Mouse (Mus musculus) neural tube, embryonic 15.5 days (tissue): ENCODE results near the gene Mpz. TPM values are rescaled to one million over a fixed set of nuclear protein-coding genes. Genes with fewer than 3 reads are reported as not detected.

ENCODE experiments used
- ATAC-seq: fragments of 200-750 bp; cut with Nextera tagmentation; 2 replicates; pipeline ENCODE4 v1.8.0; 2017; ENCODE audit warnings: mild to moderate bottlenecking, moderate TSS enrichment, moderate library complexity; ENCODE audit not compliant: low FRiP score
- H3K27ac ChIP-seq: fragments of 300-500 bp; sonication (generic); replicated peaks from 2 replicates; pipeline ENCODE4 v1.5.1; 2015; ENCODE audit warnings: mild to moderate bottlenecking, inconsistent platforms
- H3K27me3 ChIP-seq: fragments of 300-500 bp; sonication (generic); replicated peaks from 2 replicates; pipeline ENCODE4 v1.6.1; 2015; ENCODE audit warnings: inconsistent platforms
- H3K36me3 ChIP-seq: fragments of 300-500 bp; sonication (generic); 2 replicates; pipeline ENCODE4 v1.6.1; 2015; ENCODE audit warnings: inconsistent platforms
- H3K4me1 ChIP-seq: fragments of 300-500 bp; sonication (generic); 2 replicates; pipeline ENCODE4 v1.6.1; 2015; ENCODE audit warnings: inconsistent platforms
- H3K4me2 ChIP-seq: fragments of 300-500 bp; sonication (generic); 2 replicates; pipeline ENCODE4 v1.6.1; 2015; ENCODE audit warnings: inconsistent platforms, mild to moderate bottlenecking, moderate library complexity
- H3K4me3 ChIP-seq: fragments of 300-500 bp; sonication (generic); replicated peaks from 2 replicates; pipeline ENCODE4 v1.5.1; 2015; ENCODE audit warnings: mild to moderate bottlenecking, inconsistent platforms
- H3K9ac ChIP-seq: fragments of 300-500 bp; sonication (generic); replicated peaks from 2 replicates; pipeline ENCODE4 v1.6.1; 2015; ENCODE audit warnings: mild to moderate bottlenecking, inconsistent platforms
- H3K9me3 ChIP-seq: fragments of 300-500 bp; sonication (generic); replicated peaks from 2 replicates; pipeline ENCODE4 v1.6.1; 2016; ENCODE audit warnings: inconsistent platforms
- WGBS: fragments of 180-500 bp; shearing (Covaris S2); methylation state at CpG from one replicate; pipeline ENCODE4 v1.1.7; 2015; ENCODE audit warnings: mixed read lengths; 5-methylcytosine and 5-hydroxymethylcytosine counted together
- polyA plus RNA-seq: library from polyadenylated mRNA; unstranded; fragments of >200 nt; fragmentation: Nextera tagmentation; extraction: Ambion mirVana; gene quantifications from 2 replicates; pipeline ENCODE4 v1.2.1, GENCODE M21; 2015

The Mpz gene
- polyA plus RNA-seq, result 8.8 and 11.0 TPM in 2 replicates

GRCm38 (mm10) chr1:171149974-171150760 is at the start of gene Mpz, which contains the start of gene Sdhc:
Mpz (plus strand) TSS chr1:171150711.
Sdhc (minus strand) TSS chr1:171150603.
- WGBS, result under 1% methylated on average over 34 of the region's 34 CpGs
- ATAC-seq, result peak; percentile 98

DNA sequence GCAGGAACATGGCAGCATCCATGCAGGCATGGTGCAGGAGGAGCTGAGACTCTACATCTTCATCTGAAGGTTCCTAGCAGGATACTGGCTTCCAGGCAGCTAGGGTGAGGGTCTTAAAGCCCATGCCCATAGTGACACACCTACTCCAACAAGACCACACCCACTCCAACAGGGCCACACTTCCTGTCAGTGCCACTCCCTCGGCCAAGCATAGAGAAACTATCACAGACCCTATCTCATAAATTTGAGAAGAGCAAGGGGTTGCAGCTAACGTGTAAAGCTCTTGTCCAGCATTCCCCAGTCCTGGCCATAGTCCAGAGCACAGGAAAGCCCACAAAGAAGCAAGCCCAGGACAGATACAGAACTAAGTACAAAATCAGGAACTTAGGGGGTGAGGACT is 49.5 kb upstream of the Mpz start:
- Histone ChIP-seq H3K9me3 (no peaks in the 10 kb centered on the region), H3K4me1 (peaks cover 7% of the 10 kb centered on the region; the same call in 1 of the 2 replicates), H3K4me3 (no peak overlapping the region), H3K27me3 (0 out of 2 replicates have a peak, but pooled peaks cover 3% of the 10 kb centered on the region), H3K9ac (no peak overlapping the region), H3K4me2 (peak overlapping the region; percentile 62), H3K27ac (no peak overlapping the region), H3K36me3 (no peaks in the 10 kb centered on the region)
- no peak for ATAC-seq
- 55% methylated on average over 2 of the region's 2 CpGs for WGBS

More at GRCm38 (mm10) chr1:171149974-171150760, at the start of gene Mpz, which contains the start of gene Sdhc:
- peak within 1 kb of the TSS; percentile 63 for H3K4me3 ChIP-seq
- no peaks in the 10 kb centered on the region for H3K27me3 ChIP-seq
- no peaks in the 10 kb centered on the region for H3K9me3 ChIP-seq
- peaks cover 20% of the 10 kb centered on the region for H3K4me1 ChIP-seq
- peaks cover 3% of the 10 kb centered on the region; the same call in 1 of the 2 replicates for H3K36me3 ChIP-seq
- H3K27ac ChIP-seq, result peak within 1 kb of the TSS; percentile 87
- peak within 1 kb of the TSS; percentile 82 for H3K4me2 ChIP-seq
- peak within 1 kb of the TSS; percentile 79 for H3K9ac ChIP-seq

DNA sequence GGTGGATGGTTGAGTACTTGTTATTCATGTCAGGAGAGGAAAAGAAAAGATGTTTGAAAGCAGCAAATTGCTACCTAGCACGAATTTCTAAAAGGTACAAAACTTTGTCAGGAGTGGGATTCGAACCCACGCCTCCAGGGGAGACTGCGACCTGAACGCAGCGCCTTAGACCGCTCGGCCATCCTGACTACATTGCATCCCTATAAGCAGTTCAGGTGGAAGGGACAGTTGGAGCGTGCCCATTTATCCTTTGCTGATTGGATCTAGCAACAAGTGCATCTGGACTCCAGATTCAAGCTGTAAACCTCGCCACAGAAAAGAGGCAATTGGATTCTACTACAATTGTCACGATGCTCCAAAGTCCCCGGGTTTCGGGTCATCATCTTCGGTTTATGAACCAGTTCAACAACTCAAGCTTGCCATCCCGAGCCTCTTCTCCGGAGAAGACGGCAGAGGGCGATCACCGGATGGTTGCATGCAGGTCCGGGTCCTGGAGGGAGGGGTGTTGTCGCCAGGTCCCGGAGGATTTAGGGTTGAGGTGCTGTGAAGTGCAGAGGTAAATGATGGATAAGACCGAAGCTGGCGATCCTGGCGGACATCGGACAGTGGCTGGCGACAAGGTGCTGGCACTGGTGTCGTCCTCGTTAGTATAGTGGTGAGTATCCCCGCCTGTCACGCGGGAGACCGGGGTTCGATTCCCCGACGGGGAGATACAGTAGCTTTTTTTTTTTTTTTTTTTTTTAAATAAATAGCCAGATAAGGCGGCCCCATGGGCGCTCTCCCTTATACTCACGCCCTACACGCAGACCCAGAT is 48.6 kb upstream of the Mpz start:
- H3K4me2 ChIP-seq, result peak overlapping the region; percentile 62
- H3K4me3 ChIP-seq, result peak overlapping the region; percentile 55
- H3K27me3 ChIP-seq, result no peaks in the 10 kb centered on the region
- peak overlapping the region; percentile 87 for H3K27ac ChIP-seq
- peaks cover 7% of the 10 kb centered on the region; the same call in 1 of the 2 replicates for H3K4me1 ChIP-seq
- H3K9ac ChIP-seq, result peak overlapping the region; percentile 64
- H3K9me3 ChIP-seq, result no peaks in the 10 kb centered on the region
- H3K36me3 ChIP-seq, result no peaks in the 10 kb centered on the region
- peak; percentile 92 for ATAC-seq
- WGBS, result under 1% methylated on average over 40 of the region's 40 CpGs

DNA sequence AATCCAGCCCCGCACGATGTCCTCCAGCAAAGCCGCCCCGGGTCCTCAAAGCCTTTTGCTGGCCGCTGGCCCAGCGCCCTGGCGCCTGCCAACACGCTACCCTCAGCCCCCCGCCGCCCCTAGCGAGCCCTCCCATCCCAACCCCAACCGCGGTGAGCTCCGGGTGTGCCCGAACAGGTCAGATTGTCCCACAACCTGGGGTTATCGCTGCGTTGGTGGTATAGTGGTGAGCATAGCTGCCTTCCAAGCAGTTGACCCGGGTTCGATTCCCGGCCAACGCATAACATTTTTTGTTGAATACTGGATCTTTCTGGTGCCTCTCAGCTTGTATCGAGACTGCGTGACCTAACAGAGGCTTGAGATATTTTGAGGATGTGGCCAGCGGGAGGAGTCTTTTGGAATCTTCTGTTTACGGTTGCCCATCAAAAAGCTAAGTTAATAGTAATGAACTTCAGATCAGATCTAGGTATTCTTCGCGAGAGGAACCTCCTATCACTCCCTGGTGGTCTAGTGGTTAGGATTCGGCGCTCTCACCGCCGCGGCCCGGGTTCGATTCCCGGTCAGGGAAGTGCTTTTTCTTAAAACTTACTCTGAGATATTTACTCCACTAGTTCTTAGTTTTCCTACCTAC is 47.8 kb upstream of the Mpz start:
- Histone ChIP-seq H3K36me3 (no peaks in the 10 kb centered on the region), H3K9me3 (no peaks in the 10 kb centered on the region), H3K9ac (peak overlapping the region; percentile 64), H3K4me3 (peak overlapping the region; percentile 55), H3K27me3 (no peaks in the 10 kb centered on the region), H3K27ac (peak overlapping the region; percentile 87), H3K4me1 (peaks cover 7% of the 10 kb centered on the region; the same call in 1 of the 2 replicates), H3K4me2 (peak overlapping the region; percentile 62)
- under 1% methylated on average over 35 of the region's 35 CpGs for WGBS
- ATAC-seq, result peak; percentile 92

DNA sequence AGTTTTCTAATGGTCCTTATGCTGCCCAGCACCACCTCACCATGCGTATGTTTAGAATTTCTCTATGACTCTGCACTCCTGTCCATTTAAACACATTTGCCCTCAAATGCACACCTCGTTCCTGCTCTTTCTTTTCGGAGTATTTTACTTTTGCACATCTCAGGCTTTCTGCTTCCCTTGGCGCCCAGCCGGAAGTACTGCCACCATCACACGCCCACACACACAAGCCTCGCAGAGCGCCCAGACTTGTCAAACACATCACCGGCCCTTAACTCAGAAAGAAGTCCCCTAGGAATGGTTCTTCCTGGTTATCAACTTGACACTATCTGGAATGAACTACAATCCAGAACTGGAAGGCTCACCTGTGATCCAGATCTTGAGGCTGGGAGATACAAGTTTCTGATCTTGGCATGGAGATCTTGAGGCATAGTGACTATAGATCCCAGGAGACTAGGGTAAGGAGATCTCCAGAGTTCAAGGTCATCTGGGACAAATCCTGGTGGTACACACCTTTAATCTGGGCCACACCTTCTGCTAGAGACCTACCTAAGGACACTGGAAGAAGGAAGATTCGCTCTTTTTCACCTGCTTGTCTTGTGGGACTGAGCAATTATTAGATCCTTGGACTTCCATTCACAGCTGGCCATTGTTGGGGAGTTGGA is 47.2 kb upstream of the Mpz start:
- Histone ChIP-seq H3K9me3 (no peaks in the 10 kb centered on the region), H3K4me3 (peak overlapping the region; percentile 55), H3K27ac (0 out of 2 replicates have a peak overlapping the region, but pooled peaks have one; percentile 38), H3K36me3 (no peaks in the 10 kb centered on the region), H3K27me3 (no peaks in the 10 kb centered on the region), H3K4me1 (peaks cover 7% of the 10 kb centered on the region; the same call in 1 of the 2 replicates), H3K9ac (peak overlapping the region; percentile 28; the same call in 1 of the 2 replicates), H3K4me2 (peak overlapping the region; percentile 62)
- no peak for ATAC-seq
- WGBS, result 11% methylated on average over 10 of the region's 10 CpGs

- 65% methylated on average over 6 of the region's 6 CpGs for WGBS
Observed at GRCm38 (mm10) chr1:171105226-171105625, 45.3 kb upstream of the Mpz start.

GRCm38 (mm10) chr1:171109620-171110019 is 40.9 kb upstream of the Mpz start:
- Histone ChIP-seq H3K9me3 (no peaks in the 10 kb centered on the region), H3K27me3 (no peaks in the 10 kb centered on the region), H3K36me3 (no peaks in the 10 kb centered on the region), H3K4me1 (peaks cover 31% of the 10 kb centered on the region), H3K4me2 (no peak overlapping the region), H3K27ac (peak overlapping the region; percentile 85; the same call in 1 of the 2 replicates), H3K9ac (no peak overlapping the region), H3K4me3 (no peak overlapping the region)
- ATAC-seq, result no peak
- 38% methylated on average over 9 of the region's 9 CpGs for WGBS

More at GRCm38 (mm10) chr1:171105226-171105625, 45.3 kb upstream of the Mpz start:
- Histone ChIP-seq H3K4me2 (no peak overlapping the region), H3K27me3 (no peaks in the 10 kb centered on the region), H3K36me3 (no peaks in the 10 kb centered on the region), H3K9ac (no peak overlapping the region), H3K27ac (no peak overlapping the region), H3K4me1 (peaks cover 12% of the 10 kb centered on the region; the same call in 1 of the 2 replicates), H3K4me3 (no peak overlapping the region), H3K9me3 (no peaks in the 10 kb centered on the region)
- ATAC-seq, result no peak

DNA sequence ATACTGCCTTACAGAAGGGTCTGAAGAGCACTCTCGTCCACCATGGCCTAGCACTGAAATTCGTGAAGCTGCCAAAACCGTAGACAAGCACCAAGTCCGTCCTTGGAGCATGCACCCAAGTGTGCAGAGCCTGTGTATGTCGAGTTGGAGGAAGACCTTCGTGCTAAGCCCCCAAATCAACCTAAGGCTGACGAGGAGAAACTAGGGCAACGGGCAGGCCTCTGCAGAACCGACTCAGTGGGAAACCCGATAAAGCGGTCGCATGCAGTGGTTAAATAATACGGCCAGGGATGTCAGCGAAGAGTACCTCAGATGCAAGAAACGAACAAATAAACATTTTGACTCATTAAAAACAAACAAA is 39.9 kb upstream of the Mpz start:
- H3K4me1 ChIP-seq, result peaks cover 31% of the 10 kb centered on the region
- H3K9me3 ChIP-seq, result no peaks in the 10 kb centered on the region
- ATAC-seq, result peak; percentile 60
- H3K9ac ChIP-seq, result peak overlapping the region; percentile 52
- H3K36me3 ChIP-seq, result no peaks in the 10 kb centered on the region
- peak overlapping the region; percentile 56 for H3K4me3 ChIP-seq
- H3K4me2 ChIP-seq, result peak overlapping the region; percentile 89
- H3K27ac ChIP-seq, result peak overlapping the region; percentile 85
- WGBS, result 6% methylated on average over 15 of the region's 15 CpGs
- no peaks in the 10 kb centered on the region for H3K27me3 ChIP-seq

DNA sequence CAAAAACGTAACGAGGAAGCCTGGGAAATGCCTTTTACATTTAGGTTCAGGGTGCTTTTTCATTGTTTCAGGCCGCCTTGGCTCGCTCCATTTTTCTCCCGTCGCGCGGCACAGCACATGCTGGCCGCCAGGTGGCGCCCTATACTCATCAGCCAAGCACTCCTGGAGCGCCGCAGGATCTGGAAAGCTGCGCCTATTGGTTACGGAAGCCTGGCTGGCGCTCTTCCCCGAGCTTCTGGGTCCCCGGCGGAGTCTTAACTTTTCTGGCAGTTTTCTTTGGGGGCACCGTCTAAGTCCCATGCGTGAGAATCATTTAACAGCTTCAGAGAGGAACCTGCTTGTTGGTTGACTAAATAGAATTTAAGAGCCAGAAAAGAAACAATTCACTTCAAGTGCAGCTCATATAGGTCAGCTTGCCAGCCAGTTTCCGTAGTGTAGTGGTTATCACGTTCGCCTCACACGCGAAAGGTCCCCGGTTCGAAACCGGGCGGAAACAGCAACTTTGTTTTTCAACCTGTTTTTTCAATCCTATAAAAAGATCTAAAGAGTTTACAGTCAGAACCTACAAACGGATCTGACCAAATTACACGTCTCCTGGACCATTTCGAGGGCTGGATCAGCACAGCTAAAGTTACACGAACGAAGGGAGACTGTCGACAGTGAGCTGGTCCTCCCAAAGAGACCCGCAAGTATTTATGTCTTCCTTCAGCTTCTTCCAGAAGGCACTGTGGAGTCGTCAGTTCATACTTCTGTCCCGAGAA is 39.3 kb upstream of the Mpz start:
- no peaks in the 10 kb centered on the region for H3K9me3 ChIP-seq
- H3K4me1 ChIP-seq, result peaks cover 31% of the 10 kb centered on the region
- WGBS, result under 1% methylated on average over 38 of the region's 38 CpGs
- H3K9ac ChIP-seq, result peak overlapping the region; percentile 52
- no peaks in the 10 kb centered on the region for H3K36me3 ChIP-seq
- peak overlapping the region; percentile 85 for H3K27ac ChIP-seq
- H3K4me2 ChIP-seq, result peak overlapping the region; percentile 89
- no peaks in the 10 kb centered on the region for H3K27me3 ChIP-seq
- H3K4me3 ChIP-seq, result peak overlapping the region; percentile 56
- peak; percentile 94 for ATAC-seq

DNA sequence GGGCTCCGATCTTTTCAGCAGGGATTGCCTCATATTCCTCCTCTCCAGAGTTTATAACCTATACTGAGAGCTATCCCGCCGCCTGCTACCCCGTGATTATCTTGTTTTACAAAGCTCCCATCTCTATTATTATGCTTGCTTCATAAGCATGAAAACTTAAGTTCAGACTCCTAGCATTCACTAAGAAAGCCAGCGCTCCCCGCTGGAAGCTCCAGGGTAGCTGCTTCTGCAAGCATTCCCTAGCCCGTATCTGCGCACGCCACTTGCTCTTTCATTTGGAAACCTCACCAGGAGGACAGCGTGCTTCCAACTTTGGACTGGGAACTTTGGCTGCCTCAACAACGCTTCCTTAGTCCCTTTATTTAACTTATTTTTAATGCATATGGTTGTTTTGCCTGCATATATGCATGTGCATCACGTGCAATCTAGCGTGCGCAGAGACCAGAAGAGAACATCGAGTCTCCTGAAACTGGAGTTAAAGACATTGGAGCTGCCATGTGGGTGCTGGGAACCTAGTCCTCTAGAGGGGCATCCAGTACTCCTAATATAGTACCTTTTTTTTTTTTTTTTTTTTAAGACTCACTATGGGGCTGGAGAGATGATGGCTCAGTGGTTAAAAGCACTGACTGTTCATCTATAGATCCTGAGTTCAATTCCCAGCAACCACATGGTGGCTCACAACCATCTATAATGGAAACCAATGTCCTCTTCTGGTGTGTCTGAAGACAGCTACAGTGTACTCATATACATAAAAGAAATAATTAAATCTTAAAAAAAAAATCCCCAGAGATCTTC is 38.5 kb upstream of the Mpz start:
- H3K4me1 ChIP-seq, result peaks cover 31% of the 10 kb centered on the region
- ATAC-seq, result no peak
- 2% methylated on average over 15 of the region's 15 CpGs for WGBS
- peak overlapping the region; percentile 50 for H3K9ac ChIP-seq
- no peaks in the 10 kb centered on the region for H3K36me3 ChIP-seq
- H3K9me3 ChIP-seq, result no peaks in the 10 kb centered on the region
- H3K27me3 ChIP-seq, result no peaks in the 10 kb centered on the region
- H3K27ac ChIP-seq, result peak overlapping the region; percentile 66
- H3K4me2 ChIP-seq, result peak overlapping the region; percentile 89
- peak overlapping the region; percentile 56 for H3K4me3 ChIP-seq
